Mouse (Mus musculus): ENCODE results near the gene Kif6.

- TF ChIP-seq CTCF (IDR thresholded peaks at IDR 0.05; ENCODE audit: borderline replicate concordance, insufficient read depth, low read depth, low read length) (0 out of 2 replicates have a peak, but pooled peaks have one; percentile 2), POLR2A (IDR thresholded peaks at IDR 0.05; ENCODE audit: borderline replicate concordance, insufficient read depth, low read length) (no peak)
These were observed 4.6 kb upstream of the Kif6 start for GRCm38 (mm10) chr17:49610296-49610695.

Measured in cerebellum, adult 2 months (tissue).